In genomic region chr1:191837691-191838090, GRCm38 (mm10) we compare ENCODE assay signal across 18 mouse cellular contexts.
"Had no signal": no experiment of that assay in that cellular context is flagged by ENCODE, and none has a peak within 500 bp of the region (broad histone marks: within the 10 kb centered on the region; RNA-seq: fewer than 3 reads in every experiment).

No protein-coding gene starts in this region.

- H3K27ac ChIP-seq: hindbrain, embryonic 14.5 days; intestine, embryonic 15.5 days; limb, embryonic 12.5 days; liver, embryonic 14.5 days; midbrain, embryonic 15.5 days; neural tube, embryonic 12.5 days; stomach, embryonic 15.5 days had no signal

- H3K27me3 ChIP-seq: intestine, embryonic 15.5 days; limb, embryonic 12.5 days; midbrain, embryonic 15.5 days; neural tube, embryonic 12.5 days; stomach, embryonic 15.5 days had no signal

- H3K36me3 ChIP-seq: intestine, embryonic 15.5 days; midbrain, embryonic 15.5 days; stomach, embryonic 15.5 days had no signal

- H3K4me3 ChIP-seq: intestine, embryonic 15.5 days; limb, embryonic 12.5 days; midbrain, embryonic 15.5 days; neural tube, embryonic 12.5 days; stomach, embryonic 15.5 days had no signal

- ATAC-seq: intestine, embryonic 15.5 days; lung, postnatal 0 days; midbrain, embryonic 15.5 days had no signal

- H3K4me2 ChIP-seq: hindbrain, embryonic 14.5 days; intestine, embryonic 15.5 days; limb, embryonic 12.5 days; midbrain, embryonic 11.5 days; midbrain, embryonic 15.5 days; neural tube, embryonic 12.5 days; stomach, embryonic 15.5 days had no signal

- DNase-seq: layer of hippocampus, adult 9-11 months; layer of hippocampus, postnatal 36 days; liver; lung, adult 2 months; lung, postnatal 36 days; retina, postnatal 1 day; right cerebral cortex, postnatal 4 days; thymus, adult 2 months; thymus, postnatal 25 days had no signal

- H3K9me3 ChIP-seq: intestine, embryonic 15.5 days; limb, embryonic 12.5 days; midbrain, embryonic 15.5 days; neural tube, embryonic 12.5 days; stomach, embryonic 15.5 days had no signal

- H3K9ac ChIP-seq: hindbrain, embryonic 14.5 days; intestine, embryonic 15.5 days; limb, embryonic 12.5 days; liver, embryonic 14.5 days; midbrain, embryonic 15.5 days; neural tube, embryonic 12.5 days; stomach, embryonic 15.5 days had no signal
